Mouse (Mus musculus) kidney, embryonic 14.5 days (tissue): ENCODE measurements around the gene Itfg2. TPM values are rescaled to one million over a fixed set of nuclear protein-coding genes. Genes with fewer than 3 reads are reported as not detected.
"Not testable (repeated sequence)": the region's sequence is repeated elsewhere in the genome, so short reads cannot be mapped to it uniquely, and the experiment has no call there.

ENCODE experiments used
- ATAC-seq: fragments of 200-750 bp; cut with Nextera tagmentation; 2 replicates; pipeline ENCODE4 v1.8.0; 2017; ENCODE audit warnings: moderate number of reproducible peaks, mild to moderate bottlenecking, moderate TSS enrichment, moderate library complexity; ENCODE audit not compliant: low FRiP score, low TSS enrichment
- H3K27ac ChIP-seq: fragments of 300-500 bp; sonication (generic); 2 replicates; pipeline ENCODE4 v1.5.1; 2014; ENCODE audit warnings: low read depth, mild to moderate bottlenecking, low read length, moderate library complexity, mixed read lengths
- H3K27me3 ChIP-seq: fragments of 300-500 bp; sonication (generic); 2 replicates; pipeline ENCODE4 v1.6.1; 2014; ENCODE audit warnings: mild to moderate bottlenecking, low read length; ENCODE audit not compliant: control insufficient read depth, insufficient read depth
- H3K36me3 ChIP-seq: fragments of 300-500 bp; sonication (generic); 2 replicates; pipeline ENCODE4 v1.6.1; 2014; ENCODE audit warnings: low read length, mixed read lengths; ENCODE audit not compliant: control insufficient read depth, insufficient read depth
- H3K4me1 ChIP-seq: fragments of 300-500 bp; sonication (generic); 2 replicates; pipeline ENCODE4 v1.6.1; 2014; ENCODE audit warnings: low read length, mixed read lengths; ENCODE audit not compliant: control insufficient read depth, insufficient read depth
- H3K4me2 ChIP-seq: fragments of 300-500 bp; sonication (generic); replicated peaks from 2 replicates; pipeline ENCODE4 v1.6.1; 2014; ENCODE audit warnings: low read depth, mild to moderate bottlenecking, low read length
- H3K4me3 ChIP-seq: fragments of 300-500 bp; sonication (generic); 2 replicates; pipeline ENCODE4 v1.5.1; 2014; ENCODE audit warnings: mild to moderate bottlenecking, low read length
- H3K9ac ChIP-seq: fragments of 300-500 bp; sonication (generic); 2 replicates; pipeline ENCODE4 v1.6.1; 2014; ENCODE audit warnings: low read depth, mild to moderate bottlenecking, low read length, moderate library complexity
- H3K9me3 ChIP-seq: fragments of 300-500 bp; sonication (generic); 2 replicates; pipeline ENCODE4 v1.6.1; 2016; ENCODE audit warnings: low read length; ENCODE audit not compliant: control insufficient read depth
- WGBS: fragments of 180-500 bp; shearing (Covaris S2); extraction: QIAGEN DNeasy Blood & Tissue Kit; methylation state at CpG from one replicate; pipeline ENCODE4 v1.1.7; 2014; 5-methylcytosine and 5-hydroxymethylcytosine counted together
- polyA plus RNA-seq: library from polyadenylated mRNA; unstranded; fragments of >200 nt; fragmentation: Nextera tagmentation; extraction: Ambion mirVana; gene quantifications from 2 replicates; pipeline ENCODE4 v1.2.1, GENCODE M21; 2014

Gene Itfg2
- polyA plus RNA-seq, 1 experiment from 2014 or later: 35.7 TPM

GRCm38 (mm10) chr6:128380594-128381167 lies 44.0 kb downstream of the Itfg2 start:
- H3K27me3 ChIP-seq, H3K4me3 ChIP-seq, H3K4me1 ChIP-seq, H3K27ac ChIP-seq, H3K4me2 ChIP-seq, H3K9me3 ChIP-seq, H3K36me3 ChIP-seq, ATAC-seq, H3K9ac ChIP-seq: not testable (repeated sequence)
- WGBS: 73% methylated on average over 1 of the region's 1 CpGs

- no peak overlapping the region for H3K4me2 ChIP-seq
- H3K36me3 ChIP-seq: peaks cover 11% of the 10 kb centered on the region; the same call in 1 of the 2 replicates
- no peaks in the 10 kb centered on the region for H3K9me3 ChIP-seq
- H3K4me3 ChIP-seq: no peak overlapping the region
- no peak for ATAC-seq
- no peaks in the 10 kb centered on the region for H3K27me3 ChIP-seq
- no peak overlapping the region for H3K9ac ChIP-seq
- WGBS: 83% methylated on average over 16 of the region's 16 CpGs
- H3K27ac ChIP-seq: no peak overlapping the region
- H3K4me1 ChIP-seq: no peaks in the 10 kb centered on the region
These were observed 45.1 kb downstream of the Itfg2 start for GRCm38 (mm10) chr6:128379636-128380035.

GRCm38 (mm10) chr6:128376371-128377085 lies 48.2 kb downstream of the Itfg2 start:
- Histone ChIP-seq H3K36me3 (peaks cover 42% of the 10 kb centered on the region), H3K9me3 (no peaks in the 10 kb centered on the region), H3K4me3 (no peak overlapping the region), H3K9ac (no peak overlapping the region), H3K4me1 (no peaks in the 10 kb centered on the region), H3K27ac (no peak overlapping the region), H3K4me2 (no peak overlapping the region), H3K27me3 (no peaks in the 10 kb centered on the region)
- WGBS: 94% methylated on average over 17 of the region's 17 CpGs
- no peak for ATAC-seq

- no peaks in the 10 kb centered on the region for H3K27me3 ChIP-seq
- H3K4me3 ChIP-seq: no peak within 1 kb of the TSS
- WGBS: 44% methylated on average over 6 of the region's 6 CpGs
- no peaks in the 10 kb centered on the region for H3K9me3 ChIP-seq
- no peak within 1 kb of the TSS for H3K4me2 ChIP-seq
- ATAC-seq: peak; percentile 65
- peaks cover 56% of the 10 kb centered on the region for H3K36me3 ChIP-seq
- H3K27ac ChIP-seq: no peak within 1 kb of the TSS
- no peak within 1 kb of the TSS for H3K9ac ChIP-seq
- H3K4me1 ChIP-seq: no peaks in the 10 kb centered on the region
These were observed 49.5 kb downstream of the Itfg2 start, which contains the start of the genes Tex52 and Gm44596 for GRCm38 (mm10) chr6:128375192-128375591. Tex52 (plus strand) TSS chr6:128375456. Gm44596 (plus strand) TSS chr6:128375503.

- peaks cover 92% of the 10 kb centered on the region for H3K36me3 ChIP-seq
- H3K4me1 ChIP-seq: no peaks in the 10 kb centered on the region
- 94% methylated on average over 5 of the region's 5 CpGs for WGBS
- H3K27me3 ChIP-seq: no peaks in the 10 kb centered on the region
- ATAC-seq: no peak
- no peak overlapping the region for H3K9ac ChIP-seq
- no peak overlapping the region for H3K4me3 ChIP-seq
- H3K9me3 ChIP-seq: no peaks in the 10 kb centered on the region
- H3K4me2 ChIP-seq: no peak overlapping the region
- H3K27ac ChIP-seq: no peak overlapping the region
These were observed 54.7 kb downstream of the Itfg2 start for GRCm38 (mm10) chr6:128370040-128370439.

GRCm38 (mm10) chr6:128366466-128366865 lies 58.3 kb downstream of the Itfg2 start:
- H3K27ac ChIP-seq: no peak overlapping the region
- no peak overlapping the region for H3K4me3 ChIP-seq
- H3K9me3 ChIP-seq: no peaks in the 10 kb centered on the region
- peaks cover 13% of the 10 kb centered on the region for H3K4me1 ChIP-seq
- peaks cover 57% of the 10 kb centered on the region for H3K36me3 ChIP-seq
- ATAC-seq: no peak
- H3K9ac ChIP-seq: no peak overlapping the region
- no peak overlapping the region for H3K4me2 ChIP-seq
- WGBS: 94% methylated on average over 5 of the region's 5 CpGs
- no peaks in the 10 kb centered on the region for H3K27me3 ChIP-seq

- peaks cover 40% of the 10 kb centered on the region for H3K36me3 ChIP-seq
- WGBS: 82% methylated on average over 6 of the region's 6 CpGs
- H3K4me3 ChIP-seq: no peak overlapping the region
- no peak overlapping the region for H3K27ac ChIP-seq
- no peaks in the 10 kb centered on the region for H3K9me3 ChIP-seq
- no peaks in the 10 kb centered on the region for H3K27me3 ChIP-seq
- ATAC-seq: no peak
- 0 out of 2 replicates have a peak overlapping the region, but pooled peaks have one; percentile 23 for H3K9ac ChIP-seq
- no peak overlapping the region for H3K4me2 ChIP-seq
- peaks cover 16% of the 10 kb centered on the region for H3K4me1 ChIP-seq
These were observed 60.0 kb downstream of the Itfg2 start for GRCm38 (mm10) chr6:128364721-128365120.

GRCm38 (mm10) chr6:128363007-128363825 lies 61.5 kb downstream of the Itfg2 start:
- peaks cover 34% of the 10 kb centered on the region for H3K36me3 ChIP-seq
- no peak; the same call in 1 of the 2 replicates for ATAC-seq
- WGBS: 1% methylated on average over 44 of the region's 46 CpGs

More at GRCm38 (mm10) chr6:128363007-128363825, 61.5 kb downstream of the Itfg2 start:
- Histone ChIP-seq H3K4me1 (peaks cover 16% of the 10 kb centered on the region), H3K9me3 (no peaks in the 10 kb centered on the region), H3K9ac (peak overlapping the region; percentile 90), H3K4me3 (peak overlapping the region; percentile 94), H3K27me3 (no peaks in the 10 kb centered on the region), H3K27ac (peak overlapping the region; percentile 92), H3K4me2 (peak overlapping the region; percentile 78)
